Mouse (Mus musculus) kidney, adult 2 months (tissue): ENCODE data around the gene Sesn1.

Source experiments
- CTCF ChIP-seq: fragments of 200-500 bp; conservative IDR thresholded peaks from 2 replicates; pipeline ENCODE4 v1.5.1; 2011; ENCODE audit warnings: low read depth, mild to moderate bottlenecking, control low read depth, low read length, moderate library complexity, mixed read lengths; ENCODE audit not compliant: insufficient read depth, insufficient read length
- POLR2A ChIP-seq: fragments of 200-500 bp; IDR thresholded peaks from one replicate; pipeline ENCODE4 v1.6.1; 2011; ENCODE audit warnings: low read depth, low read length, control low read depth

DNA sequence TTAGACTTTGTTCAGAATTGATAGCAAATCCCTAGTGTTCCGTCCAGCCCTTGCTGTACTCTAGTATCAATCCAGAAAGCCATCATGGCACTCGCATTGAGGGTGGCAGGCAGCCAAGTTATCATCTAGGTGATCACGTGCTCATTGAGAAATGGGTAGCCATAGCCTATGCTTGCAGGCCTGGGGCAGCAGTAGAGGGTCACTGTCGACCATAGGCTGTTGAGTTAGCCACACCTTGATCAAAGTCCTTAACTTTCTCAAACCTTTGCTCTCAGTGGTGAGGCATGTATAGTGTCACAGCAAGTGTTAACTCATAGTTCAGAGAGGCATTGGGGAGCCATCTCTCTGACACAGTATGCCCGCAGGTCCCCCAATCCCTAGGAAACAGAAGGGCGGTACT lies 11.4 kb downstream of the Sesn1 start:
- TF ChIP-seq POLR2A (no peak), CTCF (no peak)
